Mouse (Mus musculus): ENCODE measurements around the gene Raver2.

- TF ChIP-seq EP300 (IDR thresholded peaks at IDR 0.05; ENCODE audit: low read depth) (no peak), CTCF (IDR thresholded peaks at IDR 0.05; ENCODE audit: low read depth) (no peak)
Observed at GRCm38 (mm10) chr4:101087721-101088120, 18.9 kb downstream of the Raver2 start.

All from liver, embryonic 14.5 days (tissue).